Mouse (Mus musculus) embryo, embryonic 10 days (tissue): ENCODE data around the gene Ubtd2.

ENCODE experiments used
- DNase-seq: peaks from one replicate; pipeline ENCODE4 v3.0.0-alpha.2; 2015; ENCODE audit warnings: low spot score

Ubtd2 gene

DNA sequence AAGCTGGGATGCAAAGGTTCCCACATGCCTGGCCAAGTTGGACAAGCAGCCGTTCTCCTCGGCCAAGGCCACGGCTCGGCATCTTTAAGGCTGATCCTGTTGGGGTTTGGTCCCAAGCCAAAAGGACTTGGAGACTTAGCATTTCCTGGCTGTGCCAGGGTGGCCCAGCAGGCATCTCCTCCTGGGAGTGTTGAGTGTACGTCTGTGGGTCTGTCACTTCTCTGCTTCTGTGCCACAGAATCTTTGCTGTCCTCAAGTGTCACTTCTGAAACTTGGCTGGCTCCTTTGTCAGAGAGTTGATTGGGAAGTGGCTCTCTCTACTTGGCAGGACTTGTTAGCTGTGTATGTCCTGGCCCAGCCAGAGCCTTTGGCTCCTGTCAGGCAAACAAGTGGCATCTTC lies 91.3 kb downstream of the Ubtd2 start:
- no peak for DNase-seq

DNA sequence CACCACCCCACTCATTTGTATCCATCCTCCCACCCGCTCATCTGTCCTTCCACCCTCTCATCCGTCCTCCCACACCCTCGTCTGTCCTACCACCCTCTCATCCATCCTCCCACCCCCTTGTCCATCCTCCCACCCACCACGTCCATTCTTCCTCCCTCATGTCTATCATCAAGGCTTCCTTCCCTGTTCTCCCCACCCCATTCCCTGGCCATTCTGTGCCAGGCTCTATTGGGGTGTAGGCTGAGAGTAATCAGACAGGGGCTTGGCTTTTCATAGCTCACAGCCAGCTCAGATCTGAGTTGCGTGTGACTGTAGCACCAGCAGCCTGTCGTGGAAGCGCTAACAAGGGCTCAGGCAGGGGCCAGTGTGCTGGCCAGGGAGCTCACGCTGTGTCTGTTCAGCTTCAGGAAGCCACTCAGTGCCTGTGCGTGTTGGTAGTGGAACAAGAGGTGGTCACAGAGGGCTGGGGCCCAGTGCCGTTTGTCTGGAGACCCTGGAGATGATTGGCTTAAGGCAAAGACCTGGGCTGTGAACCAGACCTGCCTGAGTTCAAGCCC lies 92.3 kb downstream of the Ubtd2 start:
- no peak for DNase-seq

- DNase-seq = no peak
Measured at GRCm38 (mm10) chr11:32548240-32548639, 93.1 kb downstream of the Ubtd2 start.

GRCm38 (mm10) chr11:32549236-32549635 lies 94.1 kb downstream of the Ubtd2 start:
- DNase-seq = no peak

DNA sequence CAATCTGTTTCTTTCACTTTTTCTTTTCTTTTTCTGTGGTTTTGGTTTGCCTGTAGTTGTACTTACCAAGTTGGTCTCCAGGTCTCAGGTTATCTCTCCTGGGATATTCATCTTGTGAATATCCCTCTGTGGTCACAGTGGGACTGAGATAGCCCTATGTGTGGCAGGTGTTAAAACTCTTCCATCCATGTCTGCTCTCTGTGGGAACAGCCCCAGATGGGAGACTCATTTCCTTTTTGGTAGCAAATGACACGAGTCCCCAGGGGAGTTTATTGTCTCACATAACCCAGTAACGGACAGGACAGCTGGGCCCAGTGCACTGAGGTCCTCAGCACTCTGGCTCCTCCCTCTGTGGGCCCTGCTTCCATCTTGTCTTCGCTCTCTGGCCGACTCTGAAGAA lies 94.9 kb downstream of the Ubtd2 start:
- DNase-seq = peak; percentile 31

- no peak for DNase-seq
Measured at GRCm38 (mm10) chr11:32551056-32551455, 95.9 kb downstream of the Ubtd2 start.

DNA sequence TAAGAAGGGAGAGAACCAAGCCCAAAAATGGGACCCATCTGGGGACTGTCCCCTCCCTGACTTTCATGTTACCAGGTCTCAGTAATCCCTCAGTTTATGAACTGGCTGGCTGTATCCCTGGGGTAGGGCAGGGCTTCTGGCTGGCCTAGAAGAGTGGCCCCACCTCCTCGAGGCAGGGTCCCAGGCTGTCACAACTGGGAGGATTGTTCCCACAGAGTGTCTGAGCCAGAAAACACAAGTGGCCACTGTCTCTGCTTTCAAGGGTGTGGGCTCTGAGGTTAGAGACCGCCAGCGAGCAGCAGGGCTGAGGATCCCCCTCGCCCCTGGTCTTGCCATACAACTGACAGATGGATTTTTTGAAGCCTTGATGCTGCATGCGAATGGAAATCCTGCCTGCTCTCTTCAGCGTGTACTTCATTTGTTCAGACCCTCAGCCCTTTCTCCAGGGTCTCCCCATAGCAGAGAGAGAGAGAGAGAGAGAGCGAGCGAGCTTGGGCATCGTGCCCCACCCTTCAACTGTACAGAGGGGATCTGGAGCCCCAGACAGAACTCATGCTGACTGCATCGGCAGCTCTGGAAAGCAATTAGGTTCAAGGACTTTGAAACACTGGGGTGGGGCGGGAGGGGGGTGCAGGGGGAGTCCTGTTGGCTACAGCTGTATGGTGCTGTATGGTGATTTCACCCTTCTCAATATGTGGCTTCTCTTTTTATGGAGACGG lies 96.6 kb downstream of the Ubtd2 start:
- no peak for DNase-seq

- DNase-seq = no peak
Measured at GRCm38 (mm10) chr11:32552401-32553090, 97.4 kb downstream of the Ubtd2 start.

DNA sequence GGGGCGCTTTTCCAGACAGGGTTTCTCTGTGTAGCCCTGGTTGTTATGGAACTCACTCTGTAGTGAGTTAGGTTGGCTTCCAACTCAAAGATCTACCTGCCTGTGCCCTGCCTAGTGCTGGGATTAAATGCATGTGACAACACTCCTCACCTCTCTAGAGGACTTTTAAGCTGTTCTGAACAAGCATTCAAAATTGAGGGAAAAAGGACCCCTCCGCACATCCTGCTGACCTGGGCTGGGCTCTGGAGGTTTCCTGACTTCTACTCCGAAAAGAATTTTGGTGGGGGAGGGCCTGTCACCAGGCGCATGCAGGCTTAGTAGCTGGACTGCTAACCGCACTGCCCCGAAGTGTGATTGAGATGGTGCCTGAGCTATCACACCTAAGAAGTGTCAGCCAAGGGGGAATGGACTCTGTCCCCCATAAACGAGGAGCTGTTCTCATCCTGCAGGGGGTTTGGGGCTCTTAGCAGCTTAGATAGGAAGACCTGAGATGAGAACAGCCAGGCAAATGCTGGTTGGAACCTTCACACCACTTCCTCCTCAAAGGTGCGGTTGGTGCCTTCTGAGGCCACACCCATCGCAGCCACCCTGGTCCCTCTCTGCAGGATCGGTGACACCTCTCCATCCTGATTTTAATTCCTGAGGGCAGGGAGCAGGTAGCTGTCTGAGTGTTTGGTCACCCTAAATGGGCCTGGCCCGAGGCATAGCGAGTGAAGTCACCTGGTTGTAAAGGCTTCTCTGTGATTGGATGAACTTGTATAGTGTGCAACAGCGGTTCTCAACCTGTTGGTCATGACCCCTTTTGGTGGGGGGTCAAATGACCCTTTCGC lies 98.4 kb downstream of the Ubtd2 start:
- no peak for DNase-seq

GRCm38 (mm10) chr11:32554141-32555091 lies 99.2 kb downstream of the Ubtd2 start:
- no peak for DNase-seq

GRCm38 (mm10) chr11:32555103-32555689 lies 100.0 kb downstream of the Ubtd2 start:
- DNase-seq = no peak

DNA sequence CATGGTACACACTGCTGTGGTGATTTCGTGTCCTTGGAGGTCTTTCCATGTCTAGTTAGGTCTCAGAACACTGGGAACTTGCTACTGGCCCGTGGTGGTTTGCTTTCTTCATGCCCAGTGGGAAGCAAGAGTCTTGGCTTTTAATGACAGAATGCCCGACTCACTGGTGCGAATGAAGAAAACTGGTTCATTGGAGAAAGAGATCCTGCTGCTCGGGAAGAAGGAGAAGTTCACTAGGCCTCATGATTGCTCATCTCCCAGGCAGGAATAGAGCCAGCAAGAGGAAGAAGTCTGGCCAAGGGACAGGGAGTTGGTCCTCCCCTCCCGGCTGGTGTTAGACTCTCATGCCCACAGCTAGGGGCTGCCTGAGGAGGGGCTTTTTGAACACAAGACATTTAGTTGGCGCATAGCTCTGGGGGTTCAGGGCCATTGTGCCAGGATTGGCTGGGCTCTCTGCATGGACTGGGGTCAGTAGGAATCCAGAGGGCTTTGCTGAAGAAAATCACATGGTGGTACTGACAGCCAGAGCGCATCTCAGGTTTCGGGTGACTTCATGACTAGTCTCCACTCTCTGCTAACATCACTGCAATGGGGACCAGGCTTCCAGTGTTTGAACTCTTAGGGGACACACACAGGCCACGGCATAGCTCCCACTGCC lies 101.3 kb downstream of the Ubtd2 start:
- no peak for DNase-seq

DNA sequence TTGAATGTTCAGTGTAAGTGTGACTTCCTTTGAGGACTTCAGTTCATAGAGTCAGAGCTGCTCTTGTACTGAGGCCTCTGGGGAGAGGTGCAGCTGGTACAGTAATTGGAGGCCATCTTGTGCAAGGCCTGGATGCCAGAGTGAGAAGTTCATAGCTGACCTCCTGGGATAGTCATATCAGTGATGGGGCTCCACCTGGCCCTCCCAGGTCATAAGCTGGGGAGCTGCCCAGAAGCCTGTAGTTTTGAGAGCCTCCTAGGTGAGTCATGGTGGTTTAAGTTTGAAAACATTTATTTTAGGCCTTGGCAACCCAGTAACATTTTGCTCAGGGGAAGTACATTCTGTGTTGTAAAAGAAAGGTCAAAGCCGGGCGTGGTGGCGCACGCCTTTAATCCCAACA lies 102.9 kb downstream of the Ubtd2 start:
- no peak for DNase-seq

- no peak for DNase-seq
Measured at GRCm38 (mm10) chr11:32558677-32559076, 103.5 kb downstream of the Ubtd2 start.

DNA sequence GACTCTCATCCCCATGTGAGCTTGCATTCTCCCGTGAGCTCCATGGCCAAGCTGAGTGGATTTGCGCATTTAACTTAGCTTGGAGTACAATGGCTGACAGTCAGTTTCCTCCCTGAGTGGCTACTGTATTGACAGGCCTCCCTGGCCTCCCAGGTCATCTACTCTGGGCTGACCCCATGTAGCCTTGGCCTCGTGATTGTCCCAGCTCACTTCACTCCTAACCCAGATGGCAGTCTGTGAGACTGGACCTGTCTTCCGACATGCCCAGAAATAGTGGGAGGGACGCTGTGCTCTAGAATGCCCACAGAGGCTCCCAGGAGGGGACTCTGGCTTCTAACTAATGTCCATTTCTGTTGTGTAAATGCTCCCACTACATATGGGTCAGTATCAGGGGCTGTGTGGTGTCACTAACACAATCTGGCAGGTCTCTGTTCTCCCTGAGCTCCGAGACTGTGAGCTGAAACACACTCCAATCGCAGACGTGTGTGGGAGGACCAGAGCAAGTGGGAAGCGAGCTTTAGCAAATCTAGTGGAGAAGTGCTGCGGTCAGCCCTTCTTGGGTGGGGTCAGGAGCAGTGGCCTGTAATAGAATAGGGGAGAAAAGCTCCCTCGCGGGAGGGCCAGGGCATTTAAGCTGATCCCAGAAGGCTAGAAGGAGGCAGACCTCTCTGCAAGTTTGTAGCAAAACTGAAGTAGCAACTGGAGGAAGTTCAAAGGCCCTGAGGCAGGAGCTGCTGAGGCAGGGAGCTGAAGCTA lies 105.0 kb downstream of the Ubtd2 start:
- DNase-seq = no peak

DNA sequence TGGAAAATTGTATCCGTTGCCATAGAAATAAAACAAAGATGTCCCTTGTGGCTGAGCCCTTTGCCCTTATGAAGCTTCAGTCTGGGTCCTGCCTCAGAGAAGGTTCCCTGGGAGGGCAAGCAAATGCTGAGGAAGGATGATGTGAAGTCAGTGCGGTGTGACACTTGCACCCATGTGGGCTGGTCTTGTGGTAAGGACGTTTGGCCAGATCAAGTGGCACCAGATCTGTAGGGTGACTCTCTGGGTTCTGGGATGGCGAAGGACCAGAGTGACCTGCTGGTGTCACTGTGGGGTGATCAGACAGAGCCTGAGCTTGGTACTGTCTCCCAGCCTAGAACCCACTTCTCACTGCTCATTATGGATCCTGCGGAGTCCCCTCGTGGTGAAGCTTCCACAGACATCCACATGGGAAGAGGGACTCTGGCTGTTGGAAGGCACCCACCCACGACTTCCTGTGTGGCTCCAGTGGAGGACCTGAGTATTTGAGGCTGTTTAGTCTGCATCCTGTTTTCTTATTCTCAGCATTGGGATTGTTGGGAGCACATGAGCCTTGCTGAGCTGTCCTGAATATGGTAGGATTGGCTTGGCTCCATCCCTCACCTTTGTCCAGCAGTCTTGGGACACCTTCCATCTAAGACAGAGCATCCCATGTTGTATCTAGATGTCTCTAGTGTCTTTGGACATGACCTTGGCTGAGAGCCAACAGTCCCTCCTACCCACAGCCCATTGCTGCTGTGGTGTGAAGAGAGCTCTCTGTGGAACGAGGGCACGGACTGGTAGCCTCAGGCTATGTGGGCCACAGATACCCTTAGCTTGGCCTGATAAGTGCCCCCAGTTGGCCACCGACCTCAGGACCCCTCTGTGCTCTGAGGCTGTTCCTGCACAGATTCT lies 106.5 kb downstream of the Ubtd2 start:
- no peak for DNase-seq

GRCm38 (mm10) chr11:32562706-32563105 lies 107.5 kb downstream of the Ubtd2 start:
- no peak for DNase-seq

DNA sequence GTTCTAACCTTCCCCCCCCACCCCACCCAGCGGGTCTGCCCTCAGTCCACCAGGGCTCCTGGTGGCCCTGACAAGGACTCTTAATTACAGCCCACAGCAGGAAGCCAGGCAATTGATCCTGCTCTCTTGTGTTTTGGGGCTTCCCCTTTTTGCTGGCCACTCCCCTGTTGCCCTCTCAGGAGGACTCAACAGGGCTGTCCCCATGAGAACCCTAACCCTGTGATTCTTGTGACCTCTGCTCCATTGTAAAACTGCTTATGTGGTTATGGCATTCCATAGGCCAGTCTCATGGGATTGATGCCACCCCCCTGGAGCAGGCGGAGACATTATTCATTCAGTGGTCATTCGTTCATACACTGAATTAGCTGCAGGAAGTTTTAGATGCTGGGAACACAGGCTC lies 108.5 kb downstream of the Ubtd2 start:
- DNase-seq = no peak

DNA sequence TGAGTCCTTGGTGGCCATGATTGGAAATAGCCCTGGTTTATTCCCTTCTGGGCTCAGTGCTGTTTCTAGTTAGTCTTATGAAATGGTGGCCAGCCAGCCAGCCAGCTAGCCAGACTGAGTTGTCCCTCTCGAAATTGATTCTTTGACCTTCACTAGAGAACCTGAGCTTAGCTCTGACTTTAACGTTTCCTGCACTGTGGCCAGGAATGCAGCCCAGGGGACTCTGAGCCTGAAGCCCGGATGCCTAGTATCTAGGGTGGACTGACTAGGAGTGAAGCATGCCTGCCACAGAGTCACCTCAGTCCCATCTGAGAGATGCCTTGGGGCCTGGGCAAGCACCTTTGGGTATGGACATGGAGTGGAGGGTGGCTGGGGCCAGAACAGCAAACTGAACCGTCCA lies 109.5 kb downstream of the Ubtd2 start:
- DNase-seq = no peak
